ENCODE assay signal across 13 mouse cellular contexts in the genomic region with DNA sequence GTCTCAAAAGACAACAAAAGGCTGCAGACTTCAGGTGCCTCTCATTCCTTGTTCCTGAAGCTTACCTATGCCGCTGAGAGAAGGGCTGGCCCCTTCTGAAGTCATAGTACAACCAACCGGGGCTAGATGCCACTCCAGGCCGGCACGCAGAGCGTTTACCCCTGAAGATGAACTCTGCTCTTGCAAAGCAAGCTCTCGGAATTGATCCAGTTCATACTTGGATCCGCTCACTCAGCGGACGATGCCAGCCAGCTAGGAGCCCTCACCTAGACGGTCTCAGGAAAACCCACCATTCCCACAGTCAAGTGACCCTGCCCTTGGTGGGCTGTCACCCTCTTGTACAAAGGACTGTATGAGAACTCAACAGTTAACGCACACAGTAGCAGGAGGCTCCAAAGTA. TPM values are rescaled to one million over a fixed set of nuclear protein-coding genes. Genes with fewer than 3 reads are reported as not detected.
A peak's percentile ranks its signal among the peaks of the same experiment; 100 is the strongest.
DNase-seq lines count a peak whose midpoint lies in the region; ATAC-seq and TF ChIP-seq lines count a peak whose summit lies in the region.
"Had no signal": no experiment of that assay in that cellular context is flagged by ENCODE, and none has a peak within 500 bp of the region (broad histone marks: within the 10 kb centered on the region; RNA-seq: fewer than 3 reads in every experiment).

No protein-coding gene starts in this region.

- peak; percentile 93 for DNase-seq in liver, adult 2 months (ENCODE audit: extremely low read depth, low read depth, low spot score)
- no peak for DNase-seq in liver
- DNase-seq in kidney, adult 2 months: peak; percentile 90
- DNase-seq in kidney, postnatal 10 days: peak; percentile 66
- DNase-seq in yolk sac, embryonic 10.5 days (ENCODE audit: low spot score): no peak
- DNase-seq in midbrain, embryonic 14.5 days: no peak
- DNase-seq: cerebellum, postnatal 10 days; forebrain, postnatal 0 days; left cerebral cortex, postnatal 4 days had no signal

- 20% methylated on average over 11 of the region's 11 CpGs for WGBS in liver, adult 2 months
- 56% methylated on average over 11 of the region's 11 CpGs for WGBS in kidney, adult 2 months
- WGBS in midbrain, embryonic 14.5 days: 92% methylated on average over 11 of the region's 11 CpGs

- peaks cover 48% of the 10 kb centered on the region for H3K4me1 ChIP-seq in liver, adult 2 months (ENCODE audit: control insufficient read depth, insufficient read depth, low read length)
- peaks cover 51% of the 10 kb centered on the region for H3K4me1 ChIP-seq in kidney, adult 2 months (ENCODE audit: control insufficient read depth, insufficient read depth, low read length)
- H3K4me1 ChIP-seq in midbrain, embryonic 14.5 days (ENCODE audit: control insufficient read depth, insufficient read depth, low read length): peaks cover 20% of the 10 kb centered on the region

- ATAC-seq in midbrain, embryonic 14.5 days (ENCODE audit: low FRiP score, low TSS enrichment): no peak
- ATAC-seq: forebrain, postnatal 0 days had no signal

- H3K27me3 ChIP-seq in liver, adult 2 months (ENCODE audit: control insufficient read depth, insufficient read depth, low read length): no peaks in the 10 kb centered on the region
- no peaks in the 10 kb centered on the region for H3K27me3 ChIP-seq in kidney, adult 2 months (replicated peaks; ENCODE audit: control insufficient read depth, insufficient read depth, low read length)
- no peaks in the 10 kb centered on the region for H3K27me3 ChIP-seq in myocyte (ENCODE audit: control insufficient read depth, insufficient read depth, insufficient read length)
- no peaks in the 10 kb centered on the region for H3K27me3 ChIP-seq in midbrain, embryonic 14.5 days (ENCODE audit: control insufficient read depth, insufficient read depth, low read length)
- H3K27me3 ChIP-seq: hindbrain, embryonic 12.5 days had no signal

- H3K36me3 ChIP-seq in liver, adult 2 months (ENCODE audit: control insufficient read depth, insufficient read depth, low read length): no peaks in the 10 kb centered on the region
- H3K36me3 ChIP-seq in kidney, adult 2 months (ENCODE audit: control insufficient read depth, insufficient read depth, low read length): no peaks in the 10 kb centered on the region
- peaks cover 22% of the 10 kb centered on the region for H3K36me3 ChIP-seq in myocyte (ENCODE audit: control insufficient read depth, insufficient read depth)
- no peaks in the 10 kb centered on the region for H3K36me3 ChIP-seq in midbrain, embryonic 14.5 days (ENCODE audit: control insufficient read depth, insufficient read depth, low read length)

- no peak for TF ChIP-seq CTCF in liver, adult 2 months (IDR thresholded peaks at IDR 0.05; ENCODE audit: low read depth, low read length)
- no peak for TF ChIP-seq CTCF in kidney, adult 2 months (conservative IDR thresholded peaks at IDR 0.05; ENCODE audit: insufficient read depth, insufficient read length, low read depth, low read length)

- peak overlapping the region; percentile 86 for H3K9ac ChIP-seq in liver, adult 2 months (ENCODE audit: low read depth, low read length)
- no peak overlapping the region for H3K9ac ChIP-seq in midbrain, embryonic 14.5 days (replicated peaks; ENCODE audit: low read length)
- H3K9ac ChIP-seq: forebrain, postnatal 0 days; hindbrain, embryonic 12.5 days had no signal

- 0 out of 2 replicates have a peak, but pooled peaks have one; percentile 17 for TF ChIP-seq POLR2A in liver, adult 2 months (IDR thresholded peaks at IDR 0.05; ENCODE audit: extremely low read depth, insufficient read depth, low read length)
- no peak for TF ChIP-seq POLR2A in kidney, adult 2 months (IDR thresholded peaks at IDR 0.05; ENCODE audit: low read depth, low read length)
- no peak for TF ChIP-seq POLR2A in myocyte (IDR thresholded peaks at IDR 0.05; ENCODE audit: insufficient read length, low read depth)

- no peaks in the 10 kb centered on the region for H3K9me3 ChIP-seq in midbrain, embryonic 14.5 days (ENCODE audit: control insufficient read depth, low read length)

- no peak overlapping the region for H3ac ChIP-seq in myocyte (ENCODE audit: control insufficient read depth, insufficient read length)

- H3K27ac ChIP-seq in liver, adult 2 months (replicated peaks; ENCODE audit: insufficient read depth, low read depth, low read length): peak overlapping the region; percentile 100
- H3K27ac ChIP-seq in kidney, adult 2 months (ENCODE audit: insufficient read depth, low read depth, low read length): peak overlapping the region; percentile 88
- H3K27ac ChIP-seq in midbrain, embryonic 14.5 days (replicated peaks; ENCODE audit: low read depth, low read length): no peak overlapping the region
- H3K27ac ChIP-seq: hindbrain, embryonic 12.5 days; layer of hippocampus, adult 2 months; macrophage had no signal

- peak overlapping the region; percentile 33 for H3K4me3 ChIP-seq in liver, adult 2 months (ENCODE audit: insufficient read depth, low read depth, low read length)
- H3K4me3 ChIP-seq in kidney, adult 2 months (ENCODE audit: insufficient read depth, low read depth, low read length): no peak overlapping the region
- H3K4me3 ChIP-seq in myocyte: no peak overlapping the region
- H3K4me3 ChIP-seq in midbrain, embryonic 14.5 days (replicated peaks; ENCODE audit: low read depth, low read length): no peak overlapping the region
- H3K4me3 ChIP-seq: hindbrain, embryonic 12.5 days; layer of hippocampus, adult 2 months had no signal

- peaks cover 43% of the 10 kb centered on the region for H3K79me2 ChIP-seq in liver, adult 2 months (ENCODE audit: control insufficient read depth, insufficient read depth, low read length)
- peaks cover 100% of the 10 kb centered on the region for H3K79me2 ChIP-seq in myocyte (ENCODE audit: control insufficient read depth, insufficient read depth)

- H3K4me2 ChIP-seq in myocyte (ENCODE audit: low read depth): no peak overlapping the region
- H3K4me2 ChIP-seq in midbrain, embryonic 14.5 days (ENCODE audit: low read length): no peak overlapping the region
- H3K4me2 ChIP-seq: hindbrain, embryonic 12.5 days had no signal

TF ChIP-seq in myocyte, 11 proteins besides CTCF, POLR2A, EP300 and RAD21:
- TF ChIP-seq SRF (IDR thresholded peaks at IDR 0.05; ENCODE audit: control insufficient read depth, insufficient read length, low read depth) (no peak), POLR2AphosphoS2 (IDR thresholded peaks at IDR 0.05; ENCODE audit: insufficient read length, low read depth) (peak; percentile 32)

RNA-seq across cellular contexts. Expression of a gene that starts 26.8 kb away (rescaled TPM):
- 23.0 and 27.7 TPM in 2 replicates for total RNA-seq in liver, adult 2 months (2014; rRNA removed)
- polyA plus RNA-seq in liver, adult 2 months (2012; rRNA removed): 23.4 and 30.8 TPM in 2 replicates
- polyA plus RNA-seq in kidney, adult 2 months (2012; rRNA removed): 86.6 and 91.1 TPM in 2 replicates
- 250 TPM for polyA plus RNA-seq in myocyte (2012; fragmentation: generic; extraction: Trizol)
- polyA plus RNA-seq in midbrain, embryonic 14.5 days (2014; fragmentation: Nextera tagmentation; extraction: Ambion mirVana): 34.9 and 61.9 TPM in 2 replicates

Comparison
In these comparisons a context has a peak if more than half of its experiments do, and no peak if none do; other contexts are left out.
1. DNase-seq: peak in liver, adult 2 months (single experiment), kidney, adult 2 months (single experiment) and kidney, postnatal 10 days (single experiment); none in liver (single experiment), yolk sac, embryonic 10.5 days (single experiment) and midbrain, embryonic 14.5 days (single experiment).